Mouse (Mus musculus): ENCODE measurements around the gene Csrnp2.
"Not testable (repeated sequence)": the region's sequence is repeated elsewhere in the genome, so short reads cannot be mapped to it uniquely, and the experiment has no call there.

The Csrnp2 gene

DNA sequence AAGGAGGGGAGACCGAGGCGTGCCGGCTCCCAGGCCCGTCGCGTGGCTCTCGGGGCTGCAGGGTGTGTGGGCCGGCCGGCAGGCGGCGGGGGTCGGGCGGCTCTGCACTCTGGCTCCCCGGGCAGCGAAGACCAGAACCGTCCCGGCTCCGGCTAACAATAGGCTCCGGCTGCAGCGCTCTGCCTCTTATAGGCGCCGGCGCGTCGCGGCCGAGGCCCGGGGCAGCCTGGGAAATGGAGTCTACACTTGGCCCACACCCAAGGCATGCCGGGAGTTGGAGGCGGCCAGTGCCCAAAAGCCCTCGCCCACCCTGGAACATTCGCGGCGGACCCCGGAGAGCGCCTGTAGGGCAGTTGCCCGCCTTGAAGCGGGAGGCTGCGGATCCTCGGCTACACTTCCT is at the start of gene Csrnp2:
Gene Csrnp2, minus strand, starts transcription at position 387 of the 400 bp plus-strand sequence.
- peak; percentile 80 to 91 for DNase-seq (ENCODE audit: low spot score in 2 of 2)

DNA sequence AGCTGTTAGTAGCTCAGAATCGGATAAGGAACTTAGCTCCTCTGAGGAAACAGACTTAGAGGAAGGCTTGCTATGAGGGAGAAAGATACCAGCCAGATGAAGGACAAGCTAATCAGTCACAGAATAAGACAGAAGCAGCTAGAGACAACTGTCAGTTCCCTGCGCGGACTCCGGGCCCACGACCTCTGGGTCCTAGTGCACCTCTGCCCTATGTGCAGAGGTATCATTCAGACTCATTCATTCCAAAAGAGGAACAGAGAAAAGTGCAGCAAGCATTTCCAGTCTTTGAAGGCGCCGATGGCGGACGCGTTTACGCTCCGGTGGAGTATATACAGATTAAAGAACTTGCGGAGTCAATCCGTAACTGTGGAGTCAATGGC is 48.4 kb upstream of the Csrnp2 start:
- DNase-seq (ENCODE audit: low spot score in 2 of 2): not testable (repeated sequence)

DNA sequence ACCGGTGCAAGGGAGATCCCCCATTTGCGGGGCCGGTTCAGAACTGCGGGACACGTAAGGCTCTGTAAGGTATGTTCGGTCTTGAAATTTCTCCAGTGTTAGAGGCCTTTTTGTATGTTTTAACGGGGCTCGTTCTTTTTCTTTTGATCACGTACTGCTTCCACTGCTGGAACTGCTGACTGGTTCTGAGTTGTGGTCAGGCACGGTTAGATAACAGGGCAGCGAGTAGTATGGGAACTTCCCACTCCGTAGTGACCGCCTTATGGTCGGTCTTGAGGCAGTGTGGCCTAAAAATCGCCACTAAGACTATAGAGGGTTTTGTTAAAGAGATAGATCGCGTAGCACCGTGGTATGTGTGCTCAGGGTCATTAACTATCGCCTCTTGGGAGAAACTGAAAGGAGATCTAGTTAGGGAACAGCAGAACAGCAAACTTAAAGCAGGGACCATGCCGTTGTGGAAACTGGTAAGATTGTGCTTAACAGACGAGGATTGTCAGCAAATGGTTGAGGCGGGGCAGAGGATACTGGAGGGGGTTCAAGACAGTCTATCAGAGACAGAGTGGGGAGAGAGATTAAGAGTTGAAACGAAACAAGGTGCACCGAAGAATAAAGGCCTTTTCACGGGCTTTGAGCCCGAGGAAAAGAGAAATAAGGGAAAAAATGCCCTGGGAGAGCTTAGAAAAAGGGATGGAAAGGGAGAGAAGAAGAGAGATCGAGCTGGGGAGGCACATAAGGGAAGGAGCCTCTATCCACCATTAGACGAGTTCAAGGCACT is 47.8 kb upstream of the Csrnp2 start:
- not testable (repeated sequence) for DNase-seq (ENCODE audit: low spot score in 2 of 2)

DNA sequence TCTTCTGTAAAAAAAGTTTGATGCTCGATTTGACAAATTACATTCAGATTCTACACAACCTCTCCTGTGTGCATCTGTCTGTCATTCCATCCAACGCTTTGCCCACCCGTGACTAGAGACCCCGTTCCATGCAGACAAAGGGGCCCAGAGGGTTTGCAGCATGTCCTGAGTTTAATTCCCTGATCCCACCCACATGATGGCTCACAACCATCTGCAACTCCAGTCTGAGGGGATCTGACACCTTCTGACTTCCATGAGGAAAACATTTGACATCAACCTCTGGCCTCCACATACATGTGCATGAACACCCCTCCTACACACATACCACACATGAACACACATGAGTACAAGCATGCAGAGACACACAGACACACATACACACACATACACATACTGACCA is 46.1 kb upstream of the Csrnp2 start:
- no peak for DNase-seq (ENCODE audit: low spot score in 2 of 2)

DNA sequence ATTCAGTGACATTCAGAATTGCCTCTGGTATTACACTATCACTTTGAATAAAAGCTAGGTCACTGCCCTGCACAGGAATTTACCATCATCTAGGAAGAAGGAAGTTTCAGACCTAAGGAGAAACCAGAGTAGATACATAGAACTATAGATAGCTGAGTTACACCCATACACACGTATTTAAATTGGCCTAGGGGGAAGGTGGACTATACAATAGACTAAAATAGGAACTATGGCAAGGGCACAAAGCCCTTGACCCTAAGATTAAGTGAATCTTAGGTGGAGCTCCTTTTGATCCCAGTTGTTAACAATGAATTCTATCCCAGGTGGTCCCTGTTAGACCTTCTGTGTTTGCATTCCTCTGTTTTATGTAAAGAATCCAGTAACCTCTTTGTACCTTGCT is 45.7 kb upstream of the Csrnp2 start:
- not testable (repeated sequence) for DNase-seq (ENCODE audit: low spot score in 2 of 2)

DNA sequence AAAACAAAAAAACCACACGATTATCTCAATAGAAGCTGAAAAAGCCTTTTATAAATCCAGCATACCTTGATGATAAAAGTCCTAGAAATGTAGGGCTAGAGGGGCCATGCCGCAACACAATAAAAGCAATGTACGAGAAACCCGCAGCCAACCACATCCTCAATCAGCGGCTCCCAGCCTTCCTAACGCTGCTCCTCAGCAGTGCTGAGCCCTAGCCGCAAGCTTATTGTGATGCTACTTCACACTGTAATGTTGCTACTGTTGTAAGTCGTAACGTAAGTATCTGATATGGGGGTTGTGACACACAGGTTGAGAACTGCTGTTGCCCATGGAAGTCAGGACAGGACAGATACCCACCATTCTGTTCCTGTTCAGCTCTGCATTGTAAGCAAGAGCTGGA is 44.1 kb upstream of the Csrnp2 start:
- DNase-seq (ENCODE audit: low spot score in 2 of 2): no peak

DNA sequence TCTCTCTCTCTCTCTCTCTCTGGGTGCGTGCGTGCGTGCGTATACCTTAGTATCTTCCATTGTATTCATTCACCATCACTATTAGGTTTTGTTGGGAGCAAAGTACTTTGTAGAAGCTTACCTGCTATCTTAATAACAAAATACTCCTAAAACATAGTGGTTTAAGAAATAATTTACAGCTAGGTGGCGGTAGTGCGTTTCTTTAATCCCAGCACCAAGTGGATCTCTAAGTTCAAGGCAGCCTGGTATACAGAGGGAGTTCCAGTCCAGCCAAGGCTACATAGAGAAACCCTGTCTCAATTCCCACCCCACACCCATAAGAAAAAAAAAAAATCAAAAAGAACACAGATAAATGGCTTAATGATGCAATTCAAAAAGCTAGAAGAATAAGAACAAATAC is 42.6 kb upstream of the Csrnp2 start:
- no peak for DNase-seq (ENCODE audit: low spot score in 2 of 2)

DNA sequence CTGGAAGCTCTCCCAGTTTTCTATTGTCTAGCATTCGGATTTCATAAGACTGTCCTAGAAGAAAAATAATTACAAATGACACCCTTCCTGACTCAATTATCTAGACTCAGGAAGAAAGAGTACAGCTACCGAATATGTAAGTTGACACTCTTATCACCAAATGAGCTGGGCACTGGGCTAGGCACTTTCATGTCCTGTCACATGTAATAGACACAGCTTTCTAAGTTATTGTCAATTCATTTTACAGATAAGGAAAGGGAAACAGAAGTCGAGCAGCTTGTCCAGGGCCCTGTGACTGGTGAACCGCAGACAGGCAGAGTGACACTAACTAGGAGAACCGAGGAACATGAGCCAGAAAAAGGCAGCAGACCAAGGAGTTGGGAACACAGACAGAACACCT is 32.6 kb upstream of the Csrnp2 start:
- no peak for DNase-seq (ENCODE audit: low spot score in 2 of 2)

DNA sequence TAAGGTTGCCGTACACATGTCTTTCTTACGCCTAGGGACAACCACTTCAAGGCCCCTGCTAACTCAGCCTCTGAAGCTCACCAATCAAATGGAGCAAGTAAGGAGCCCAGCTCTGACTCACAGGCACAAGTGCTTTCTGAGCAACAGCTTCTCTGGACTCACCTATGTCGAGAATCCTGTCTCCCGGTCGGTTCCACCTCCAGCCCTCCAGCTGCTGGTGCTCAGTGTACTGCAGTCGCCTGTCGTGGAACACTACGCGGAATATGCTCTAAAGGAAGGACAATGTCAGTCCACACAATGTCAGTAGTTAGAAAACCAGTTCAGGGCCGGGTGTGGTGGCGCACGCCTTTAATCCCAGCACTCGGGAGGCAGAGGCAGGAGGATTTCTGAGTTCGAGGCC is 30.1 kb upstream of the Csrnp2 start:
- no peak for DNase-seq (ENCODE audit: low spot score in 2 of 2)

DNA sequence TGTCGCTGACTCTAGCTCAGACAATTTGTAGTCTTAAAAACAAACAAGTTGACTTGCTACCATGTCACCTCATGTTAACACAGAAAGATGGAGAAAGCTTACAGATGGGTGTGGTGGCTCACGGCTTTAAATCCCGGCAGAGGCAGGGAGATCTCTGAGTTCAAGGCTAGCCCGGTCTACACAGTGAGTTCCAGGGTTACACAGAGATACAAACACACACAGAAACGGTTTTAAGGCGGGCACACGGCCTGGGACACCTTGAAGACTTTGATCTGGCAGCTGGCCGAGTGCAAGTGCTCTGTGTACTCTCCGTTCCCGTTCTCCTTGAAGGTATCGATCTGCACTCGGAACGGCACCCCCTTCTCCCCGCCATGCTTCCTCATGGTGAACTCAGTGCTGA is 25.0 kb upstream of the Csrnp2 start:
- DNase-seq (ENCODE audit: low spot score in 2 of 2): no peak

DNA sequence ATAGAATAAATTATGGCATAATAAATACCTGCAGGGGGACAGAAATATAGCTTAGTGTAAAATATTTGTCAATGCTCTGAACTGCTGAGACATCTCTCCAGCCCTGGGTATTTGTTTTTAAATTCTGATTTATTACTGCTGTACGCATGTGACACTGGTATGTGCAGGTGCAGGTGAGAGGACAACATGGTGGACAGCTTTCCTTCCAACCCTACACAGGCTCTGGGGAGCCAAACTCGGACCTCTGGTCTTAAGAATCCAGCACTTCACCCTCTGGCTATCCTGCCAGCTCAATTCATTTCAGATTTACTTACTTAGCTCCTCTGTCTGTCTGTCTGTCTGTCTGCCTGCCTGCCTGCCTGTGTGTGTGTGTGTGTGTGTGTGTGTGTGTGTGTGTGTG is 19.8 kb upstream of the Csrnp2 start:
- DNase-seq (ENCODE audit: low spot score in 2 of 2): no peak

DNA sequence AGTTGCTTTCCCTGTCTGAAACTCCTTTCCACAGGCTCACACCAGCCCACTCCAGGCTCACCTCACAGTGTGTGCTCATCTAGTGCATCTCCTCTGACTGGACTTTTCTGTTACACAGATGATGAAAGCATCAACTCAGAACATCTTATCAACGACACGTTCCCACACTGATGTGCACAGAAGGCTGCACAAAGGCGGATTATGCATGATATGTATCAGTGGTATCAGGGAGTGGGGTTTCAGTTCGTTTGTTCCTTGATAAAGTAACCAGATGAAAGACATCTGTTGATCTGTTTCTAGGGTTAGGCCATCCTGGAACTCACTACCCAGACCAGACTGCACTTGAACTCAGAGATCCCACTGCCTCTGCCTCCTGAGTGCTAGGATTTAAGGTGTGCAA is 18.1 kb upstream of the Csrnp2 start:
- DNase-seq (ENCODE audit: low spot score in 2 of 2): no peak

DNA sequence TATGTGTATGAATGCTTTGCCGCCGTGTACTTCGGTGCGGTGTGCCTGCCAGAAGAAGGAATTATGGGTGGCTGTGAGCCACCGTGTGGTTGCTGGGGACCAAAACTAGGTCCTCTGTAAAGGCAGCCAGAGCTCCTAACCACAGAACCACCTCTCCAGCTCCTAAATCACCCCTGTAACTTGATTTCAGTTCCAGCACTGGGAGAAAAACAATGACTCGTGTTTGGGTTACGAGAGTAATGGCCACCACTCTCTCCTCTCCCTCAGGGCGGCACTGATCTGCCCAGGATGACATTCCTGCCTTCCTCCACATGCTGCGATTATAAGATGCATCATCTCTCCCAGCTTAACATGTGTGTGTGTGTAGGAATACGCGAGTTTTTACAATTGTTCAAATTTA is 14.8 kb upstream of the Csrnp2 start:
- DNase-seq (ENCODE audit: low spot score in 2 of 2): no peak

DNA sequence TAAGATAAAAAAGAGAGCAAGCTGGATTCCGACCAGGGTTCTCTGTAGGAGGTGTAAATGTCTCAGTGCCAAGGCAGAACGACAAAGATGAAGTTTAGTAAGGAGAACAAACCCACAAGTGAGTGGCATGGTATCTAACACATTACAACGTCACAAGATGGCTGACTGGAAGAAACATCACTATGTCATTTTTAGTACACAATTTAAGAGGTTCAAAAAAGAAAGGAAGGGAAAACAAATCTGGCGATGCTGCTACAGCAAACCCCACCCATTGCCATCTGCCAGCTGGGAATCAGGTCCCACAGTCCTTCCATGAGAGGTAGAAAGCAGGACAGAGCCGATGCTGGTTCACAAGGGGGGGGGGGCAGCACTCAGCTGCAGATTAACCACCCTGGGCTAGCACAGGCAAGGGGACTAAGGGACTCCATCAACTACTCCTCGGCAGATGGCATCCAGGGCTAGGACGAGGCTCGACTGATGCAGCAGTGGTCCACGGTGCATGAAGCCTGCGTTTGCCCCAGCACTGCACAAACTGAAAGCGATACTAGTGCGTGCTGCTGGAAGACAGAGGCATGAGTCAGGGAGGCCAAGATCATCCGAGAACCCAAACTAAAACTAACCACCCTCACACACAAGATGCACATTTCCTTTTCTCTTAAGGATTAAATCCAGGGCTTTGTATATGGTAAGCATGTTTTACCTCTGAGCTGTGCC is 13.3 kb upstream of the Csrnp2 start:
- no peak for DNase-seq (ENCODE audit: low spot score in 2 of 2)

DNA sequence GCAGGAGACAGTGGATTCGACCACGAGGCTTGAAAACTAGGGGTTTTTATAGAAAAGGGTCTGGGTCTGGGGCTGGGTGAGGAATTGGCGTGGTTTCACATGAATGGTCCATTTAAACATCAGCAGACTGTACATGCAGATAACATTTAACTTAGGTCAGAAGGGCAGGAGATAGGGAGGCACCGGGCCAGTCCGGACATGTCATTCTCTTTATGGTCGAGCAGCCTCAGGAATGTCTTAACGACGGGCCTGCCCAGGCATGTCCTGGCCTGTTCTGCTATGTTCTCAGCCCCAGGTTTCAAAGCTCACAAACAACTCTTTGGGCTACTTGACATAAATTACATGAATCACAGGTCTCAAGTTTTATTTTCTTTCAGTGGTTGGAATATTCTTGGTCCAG is 4.2 kb upstream of the Csrnp2 start:
- not testable (repeated sequence) for DNase-seq (ENCODE audit: low spot score in 2 of 2)

DNA sequence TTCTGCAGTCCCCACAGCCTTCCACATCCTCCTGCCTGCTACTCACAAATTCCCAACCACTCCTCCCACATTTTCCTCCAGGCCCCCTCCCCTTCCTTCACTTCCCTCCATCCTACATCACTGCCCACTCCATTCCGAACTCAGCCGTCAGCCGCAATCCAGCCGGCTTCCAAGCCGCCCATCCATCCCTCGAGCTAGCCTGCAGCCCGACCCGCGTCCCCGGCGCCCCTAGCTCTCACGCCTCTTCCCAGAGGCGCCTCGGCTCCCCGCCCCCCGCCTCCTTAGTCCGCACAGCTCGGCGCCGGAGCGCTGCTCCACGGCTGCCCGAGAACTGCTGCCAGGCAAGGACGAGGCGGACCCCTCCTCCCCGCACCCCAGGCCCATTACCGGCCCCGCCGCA is 641 bp downstream of the Csrnp2 start:
- DNase-seq (ENCODE audit: low spot score in 2 of 2): no peak

DNA sequence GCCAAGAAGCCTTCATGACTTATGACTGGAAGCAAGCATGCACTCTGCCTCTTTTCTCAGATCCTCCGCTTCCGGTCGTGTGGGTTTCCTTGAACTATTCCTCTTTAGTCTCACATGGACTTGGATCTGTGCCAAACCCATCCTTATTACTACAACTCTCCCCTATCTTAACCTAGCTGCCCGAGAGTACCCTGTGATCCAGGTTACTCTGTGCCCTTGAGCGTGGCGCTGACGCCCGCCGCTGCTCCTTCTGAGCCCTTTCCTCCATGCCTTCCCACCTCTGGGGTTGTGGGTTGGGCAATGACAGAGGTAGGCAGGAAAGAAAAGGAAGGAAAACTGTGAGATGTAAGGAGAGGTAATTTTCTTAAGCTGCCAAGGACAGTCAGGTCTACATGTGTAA is 3.3 kb downstream of the Csrnp2 start:
- DNase-seq (ENCODE audit: low spot score in 2 of 2): no peak

DNA sequence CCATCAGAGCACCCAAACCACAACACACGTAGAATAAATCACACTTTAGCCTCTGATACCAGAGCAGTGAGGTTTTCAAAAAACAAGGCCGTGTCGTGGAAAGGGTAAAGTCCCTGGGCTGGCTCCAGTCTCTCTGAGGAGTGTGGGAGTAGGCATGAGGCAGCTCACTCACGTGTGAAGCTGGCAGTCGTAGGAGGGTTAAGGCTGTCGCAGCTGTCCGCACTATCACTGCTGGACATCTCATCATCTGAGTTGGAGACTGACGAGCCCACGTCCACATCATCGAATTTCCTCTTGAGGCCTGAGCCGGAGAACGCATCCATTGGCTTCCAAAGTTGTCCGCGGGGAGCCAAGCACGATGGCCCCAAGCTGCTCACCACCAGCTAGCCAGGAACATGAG is 6.0 kb downstream of the Csrnp2 start:
- no peak for DNase-seq (ENCODE audit: low spot score in 2 of 2)

DNA sequence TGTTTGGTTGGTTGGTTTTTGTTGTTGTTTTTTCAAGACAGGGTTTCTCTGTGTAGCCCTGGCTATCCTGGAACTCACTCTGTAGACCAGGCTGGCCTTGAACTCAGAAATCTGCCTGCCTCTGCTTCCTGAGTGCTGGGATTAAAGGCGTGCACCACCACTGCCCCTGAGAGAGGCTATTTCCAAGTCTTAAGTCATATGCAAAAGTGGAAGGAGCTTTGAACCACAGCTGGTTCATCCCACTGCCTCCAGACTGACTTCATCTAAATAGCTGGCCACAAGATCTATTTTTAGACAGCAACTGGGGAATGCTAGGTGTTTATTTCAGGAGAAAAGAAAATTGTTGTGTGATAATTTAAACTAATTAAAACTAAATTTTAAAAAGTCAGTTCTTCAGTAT is 7.0 kb downstream of the Csrnp2 start:
- not testable (repeated sequence) for DNase-seq (ENCODE audit: low spot score in 2 of 2)

DNA sequence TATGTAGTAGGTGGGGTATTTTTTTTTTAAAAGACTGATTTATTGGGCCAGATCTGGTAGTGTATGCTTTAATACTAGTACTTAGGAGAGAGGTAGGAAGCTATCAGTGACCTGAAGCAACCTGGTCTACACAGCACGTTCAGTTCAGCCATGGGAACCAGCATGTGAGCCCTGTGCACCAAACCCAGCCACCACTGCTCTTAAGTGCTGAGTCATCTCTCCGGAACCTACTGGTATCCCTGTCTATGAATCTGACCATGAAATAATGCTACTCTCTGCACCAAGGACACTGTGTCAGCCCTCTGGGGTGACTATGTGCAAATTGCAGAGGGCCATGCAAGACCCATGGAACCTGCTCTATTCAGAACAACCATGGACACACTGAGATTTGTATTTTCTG is 8.2 kb downstream of the Csrnp2 start:
- DNase-seq (ENCODE audit: low spot score in 2 of 2): no peak

DNA sequence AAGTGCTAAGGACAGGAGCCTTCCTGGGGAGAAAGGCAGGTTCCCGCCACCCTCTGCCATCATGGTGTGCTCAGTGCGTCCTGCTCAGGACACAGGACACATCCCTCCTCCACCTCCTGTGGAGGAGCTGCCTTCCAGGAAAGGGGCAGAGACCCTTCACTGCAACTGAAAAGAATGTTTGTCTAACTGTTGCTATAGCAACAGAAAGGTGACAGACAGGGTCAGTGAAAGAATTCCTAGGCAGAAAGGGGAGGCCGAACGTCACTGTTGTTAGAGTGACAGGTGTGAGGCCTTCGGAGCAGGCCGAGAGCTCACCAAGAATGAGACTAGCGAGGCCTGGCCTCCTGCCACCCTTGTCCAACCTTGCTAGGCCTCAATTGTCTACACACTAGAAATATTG is 8.8 kb downstream of the Csrnp2 start:
- DNase-seq (ENCODE audit: low spot score in 2 of 2): no peak

DNA sequence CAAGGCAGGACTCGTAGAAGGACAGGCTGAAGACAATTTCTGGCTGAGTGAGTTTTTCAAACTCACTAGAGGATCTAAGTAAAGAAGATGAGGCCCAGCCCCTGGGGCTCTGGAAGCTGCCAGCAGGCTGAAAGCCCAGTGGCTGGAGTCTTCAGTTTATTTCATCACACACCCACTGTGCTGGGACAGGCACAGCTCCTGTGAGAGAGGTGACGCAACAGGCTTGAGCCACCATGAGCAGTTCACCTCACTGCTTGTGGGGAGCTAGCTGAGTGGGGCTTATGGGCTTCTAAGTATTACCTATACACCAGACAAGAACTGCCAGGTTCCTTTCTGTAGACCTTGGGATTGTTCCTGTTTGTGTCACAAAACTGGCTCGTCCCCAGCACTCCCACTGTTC is 9.7 kb downstream of the Csrnp2 start:
- DNase-seq (ENCODE audit: low spot score in 2 of 2): no peak

DNA sequence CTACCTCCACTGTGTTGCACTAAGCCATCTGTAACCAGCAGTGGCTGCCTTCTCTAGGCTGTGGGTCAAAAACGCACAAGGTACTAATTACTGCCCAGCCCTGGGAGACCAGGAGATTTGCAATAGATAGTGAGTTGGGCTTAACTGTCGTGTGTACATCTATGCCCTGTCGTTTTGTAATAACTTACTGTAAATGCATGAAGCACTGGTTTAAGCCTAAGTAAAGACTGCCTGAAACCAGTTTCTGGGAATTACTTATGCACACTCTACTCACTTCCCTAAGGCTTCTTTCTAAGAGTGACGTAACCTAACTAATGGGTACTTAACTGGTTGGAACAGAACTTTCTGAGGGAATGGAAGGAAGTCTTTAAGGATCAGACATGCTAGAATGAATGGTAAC is 16.4 kb downstream of the Csrnp2 start:
- DNase-seq (ENCODE audit: low spot score in 2 of 2): no peak

DNA sequence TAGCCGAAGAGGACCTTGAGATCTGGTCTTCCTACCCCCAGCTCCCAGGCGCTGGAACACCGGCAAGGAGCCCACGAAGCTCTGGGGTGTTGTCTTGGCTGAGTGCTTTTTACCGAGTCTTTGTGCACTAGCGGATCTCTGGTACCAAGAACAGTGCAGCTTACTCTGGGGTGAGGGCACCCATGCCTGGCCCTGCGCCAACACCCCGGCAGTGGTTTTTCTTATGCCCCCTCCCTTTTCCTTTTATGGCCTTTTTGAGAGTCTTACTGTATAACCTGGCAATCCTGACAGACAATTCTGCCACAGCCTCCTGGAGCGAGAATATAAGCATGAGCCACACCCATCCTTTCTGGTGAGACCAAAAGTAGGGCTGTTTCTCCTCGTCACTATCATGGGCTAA is 16.9 kb downstream of the Csrnp2 start:
- no peak for DNase-seq (ENCODE audit: low spot score in 2 of 2)

All from spleen, postnatal 4 days (tissue).